Mouse (Mus musculus): ENCODE measurements at regions not wholly inside any gene's neighbourhood (a gene's known extent, or its start where the extent isn't known, plus 50 kb on each side); places are given as distances from the start of the nearest gene placed in this dataset.
"Not testable (repeated sequence)": the region's sequence is repeated elsewhere in the genome, so short reads cannot be mapped to it uniquely, and the experiment has no call there.

DNA sequence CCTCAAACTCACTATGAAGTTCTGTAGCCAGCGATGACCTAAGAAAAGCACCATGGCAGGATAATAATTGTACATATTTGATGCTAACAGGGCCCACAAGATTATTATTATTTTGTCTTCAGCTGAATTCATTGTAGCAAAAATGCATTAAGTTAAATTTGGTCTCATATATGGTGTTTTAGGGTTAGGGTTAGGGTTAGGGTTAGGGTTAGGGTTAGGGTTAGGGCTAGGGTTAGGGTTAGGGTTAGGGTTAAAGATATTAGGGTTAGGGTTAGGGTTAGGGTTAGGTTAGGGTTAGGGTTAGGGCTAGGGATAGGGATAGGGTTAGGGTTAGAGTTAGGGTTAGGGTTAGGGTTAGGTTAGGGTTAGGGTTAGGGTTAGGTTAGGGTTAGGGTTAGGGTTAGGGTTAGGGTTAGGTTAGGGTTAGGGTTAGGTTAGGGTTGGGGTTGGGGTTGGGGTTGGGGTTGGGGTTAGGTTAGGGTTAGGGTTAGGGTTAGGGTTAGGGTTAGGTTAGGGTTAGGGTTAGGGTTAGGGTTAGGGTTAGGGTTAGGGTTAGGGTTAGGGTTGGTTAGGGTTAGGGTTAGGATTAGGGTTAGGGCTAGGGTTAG lies 62.0 kb upstream of the Adgrl2 start:
- not testable (repeated sequence) for H3K9ac ChIP-seq; H3K27me3 ChIP-seq (replicated peaks); H3K9me3 ChIP-seq; H3K4me2 ChIP-seq (replicated peaks); H3K36me3 ChIP-seq; H3K27ac ChIP-seq; ATAC-seq; H3K4me3 ChIP-seq (replicated peaks); H3K4me1 ChIP-seq (replicated peaks)
- 98% methylated on average over 1 of the region's 1 CpGs for WGBS

DNA sequence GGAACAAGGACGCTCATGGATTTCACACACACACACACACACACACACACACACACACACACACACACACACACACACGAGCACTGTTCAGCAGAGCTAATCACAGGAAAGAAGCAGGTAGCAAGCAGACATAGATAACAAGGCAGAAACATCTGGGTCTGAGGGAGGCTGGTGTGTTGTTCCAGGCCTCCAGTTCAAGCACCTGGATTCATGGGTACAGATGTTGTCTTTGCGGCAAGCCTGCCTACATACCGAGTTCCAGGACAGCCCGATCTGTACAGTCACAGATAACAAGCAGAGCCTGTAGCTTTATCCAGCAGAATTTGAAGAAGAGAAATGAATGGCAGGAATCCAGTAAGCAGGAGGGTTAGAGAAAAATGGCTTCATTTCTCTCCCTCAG lies 55.0 kb upstream of the Adgrl2 start:
- Histone ChIP-seq H3K4me1 (replicated peaks) (0 out of 2 replicates have a peak, but pooled peaks cover 2% of the 10 kb centered on the region), H3K4me3 (replicated peaks) (no peak overlapping the region), H3K4me2 (replicated peaks) (no peak overlapping the region), H3K9ac (no peak overlapping the region), H3K27me3 (replicated peaks) (no peaks in the 10 kb centered on the region), H3K36me3 (no peaks in the 10 kb centered on the region), H3K27ac (no peak overlapping the region), H3K9me3 (no peaks in the 10 kb centered on the region)
- no peak for ATAC-seq
- WGBS = 79% methylated on average over 5 of the region's 5 CpGs

DNA sequence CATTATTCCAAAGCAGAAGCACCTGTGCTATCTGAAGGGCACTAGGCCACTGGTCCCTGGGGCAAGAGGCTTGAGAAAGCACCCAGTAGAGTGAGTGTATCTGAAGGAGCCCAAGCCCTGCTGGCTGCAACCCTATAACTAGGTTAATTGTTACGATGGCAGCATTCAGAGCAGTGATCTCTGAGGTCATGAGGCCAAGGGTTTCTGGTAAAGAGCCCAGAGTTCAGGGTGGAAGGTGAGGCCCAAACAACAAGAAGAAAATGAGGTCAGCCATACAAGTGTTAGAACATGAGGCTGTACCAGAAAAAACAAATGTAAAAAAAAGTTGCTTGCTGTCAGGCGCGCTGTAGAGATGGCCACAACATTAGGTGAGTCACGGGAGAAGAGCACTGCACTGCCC lies 53.5 kb upstream of the Adgrl2 start:
- WGBS = 87% methylated on average over 4 of the region's 4 CpGs
- ATAC-seq = no peak
- Histone ChIP-seq H3K36me3 (no peaks in the 10 kb centered on the region), H3K9ac (no peak overlapping the region), H3K27me3 (replicated peaks) (no peaks in the 10 kb centered on the region), H3K4me3 (replicated peaks) (no peak overlapping the region), H3K9me3 (no peaks in the 10 kb centered on the region), H3K4me2 (replicated peaks) (no peak overlapping the region), H3K4me1 (replicated peaks) (0 out of 2 replicates have a peak, but pooled peaks cover 2% of the 10 kb centered on the region), H3K27ac (no peak overlapping the region)

DNA sequence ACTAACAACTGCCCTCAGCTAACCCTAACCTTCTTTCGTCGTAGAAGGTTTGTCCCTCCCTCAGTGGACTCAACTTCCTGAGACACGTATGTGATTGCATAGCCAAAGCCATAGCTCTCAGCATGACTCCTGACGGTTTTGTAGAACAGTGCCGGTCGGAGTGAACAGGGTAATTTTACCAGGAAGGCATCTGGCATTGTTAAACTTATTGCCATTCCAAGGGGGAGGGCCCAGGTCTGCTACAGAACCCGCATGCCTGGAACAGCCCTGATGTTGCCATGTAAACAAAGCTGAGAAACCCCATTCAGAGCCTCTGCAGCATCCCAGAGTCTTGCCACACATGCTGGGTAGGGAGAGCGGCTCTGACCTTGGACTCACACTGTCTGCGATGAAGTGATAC lies 52.2 kb upstream of the Adgrl2 start:
- Histone ChIP-seq H3K9me3 (no peaks in the 10 kb centered on the region), H3K4me1 (replicated peaks) (0 out of 2 replicates have a peak, but pooled peaks cover 2% of the 10 kb centered on the region), H3K4me3 (replicated peaks) (no peak overlapping the region), H3K36me3 (no peaks in the 10 kb centered on the region), H3K27ac (no peak overlapping the region), H3K9ac (no peak overlapping the region), H3K4me2 (replicated peaks) (no peak overlapping the region), H3K27me3 (replicated peaks) (no peaks in the 10 kb centered on the region)
- peak; percentile 17; the same call in 1 of the 2 replicates for ATAC-seq
- 42% methylated on average over 9 of the region's 9 CpGs for WGBS

DNA sequence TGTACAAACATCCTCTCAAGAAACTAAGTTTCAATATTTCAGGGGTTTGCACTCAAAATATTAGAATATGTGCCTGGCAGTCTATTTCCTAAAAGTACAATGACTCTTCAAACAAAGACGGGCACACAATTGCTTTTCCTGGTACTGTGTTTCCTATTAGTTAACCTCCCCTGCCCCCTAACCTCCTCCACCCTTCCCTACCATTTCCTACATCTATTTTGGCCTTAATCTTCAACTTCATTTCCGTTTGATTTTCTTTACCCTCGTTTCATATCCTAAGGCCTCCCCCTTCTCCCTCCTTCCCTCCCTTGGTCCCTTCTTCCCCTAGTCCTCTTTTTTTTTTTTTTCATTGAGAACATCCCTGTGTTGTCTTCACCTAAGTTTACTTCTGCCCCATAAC lies 50.8 kb upstream of the Adgrl2 start:
- no peak overlapping the region for H3K4me2 ChIP-seq (replicated peaks)
- no peak overlapping the region for H3K27ac ChIP-seq
- WGBS = 50% methylated on average over 3 of the region's 3 CpGs
- no peak overlapping the region for H3K9ac ChIP-seq
- H3K27me3 ChIP-seq (replicated peaks) = no peaks in the 10 kb centered on the region
- no peak overlapping the region for H3K4me3 ChIP-seq (replicated peaks)
- no peaks in the 10 kb centered on the region for H3K36me3 ChIP-seq
- no peaks in the 10 kb centered on the region for H3K9me3 ChIP-seq
- no peak for ATAC-seq
- 0 out of 2 replicates have a peak, but pooled peaks cover 2% of the 10 kb centered on the region for H3K4me1 ChIP-seq (replicated peaks)

All from intestine, embryonic 15.5 days (tissue).